Mouse (Mus musculus): ENCODE results near the gene Rpl36a.

GRCm38 (mm10) chrX:134601380-134602120 is 16.1 kb downstream of the Rpl36a start:
- no peak for TF ChIP-seq POLR2A (IDR thresholded peaks at IDR 0.05; ENCODE audit: insufficient read depth, low read depth, low read length)
- no peak for TF ChIP-seq CTCF (IDR thresholded peaks at IDR 0.05; ENCODE audit: insufficient read depth, low read depth, low read length)

Measured in olfactory bulb, adult 2 months (tissue).